Mouse (Mus musculus) G1E (cell line): ENCODE data around the gene Erbb2.

Source experiments
- CTCF ChIP-seq: IDR thresholded peaks from 2 replicates; pipeline ENCODE4 v1.5.1; 2012; ENCODE audit warnings: low read depth, low read length, inconsistent platforms, mixed read lengths
- GATA1 ChIP-seq: IDR thresholded peaks from 2 replicates; pipeline ENCODE4 v1.6.1; 2012; ENCODE audit warnings: borderline replicate concordance, low read length, inconsistent platforms, mixed read lengths

GRCm38 (mm10) chr11:98414162-98414561 lies 1.9 kb downstream of the Erbb2 start:
- no peak for TF ChIP-seq CTCF
- TF ChIP-seq GATA1 = no peak
